Mouse (Mus musculus): ENCODE measurements around the gene Fer1l4.

- TF ChIP-seq POLR2A (IDR thresholded peaks at IDR 0.05; ENCODE audit: low read depth, low read length) (no peak), CTCF (IDR thresholded peaks at IDR 0.05; ENCODE audit: extremely low read depth, insufficient read length, insufficient replicate concordance, low read depth, low read length) (no peak)
Measured at GRCm38 (mm10) chr2:156089799-156090198, 37.1 kb upstream of the Fer1l4 start.

Data from small intestine, adult 2 months (tissue).